Mouse (Mus musculus): Measurements from ENCODE around the gene Tubgcp2.

DNA sequence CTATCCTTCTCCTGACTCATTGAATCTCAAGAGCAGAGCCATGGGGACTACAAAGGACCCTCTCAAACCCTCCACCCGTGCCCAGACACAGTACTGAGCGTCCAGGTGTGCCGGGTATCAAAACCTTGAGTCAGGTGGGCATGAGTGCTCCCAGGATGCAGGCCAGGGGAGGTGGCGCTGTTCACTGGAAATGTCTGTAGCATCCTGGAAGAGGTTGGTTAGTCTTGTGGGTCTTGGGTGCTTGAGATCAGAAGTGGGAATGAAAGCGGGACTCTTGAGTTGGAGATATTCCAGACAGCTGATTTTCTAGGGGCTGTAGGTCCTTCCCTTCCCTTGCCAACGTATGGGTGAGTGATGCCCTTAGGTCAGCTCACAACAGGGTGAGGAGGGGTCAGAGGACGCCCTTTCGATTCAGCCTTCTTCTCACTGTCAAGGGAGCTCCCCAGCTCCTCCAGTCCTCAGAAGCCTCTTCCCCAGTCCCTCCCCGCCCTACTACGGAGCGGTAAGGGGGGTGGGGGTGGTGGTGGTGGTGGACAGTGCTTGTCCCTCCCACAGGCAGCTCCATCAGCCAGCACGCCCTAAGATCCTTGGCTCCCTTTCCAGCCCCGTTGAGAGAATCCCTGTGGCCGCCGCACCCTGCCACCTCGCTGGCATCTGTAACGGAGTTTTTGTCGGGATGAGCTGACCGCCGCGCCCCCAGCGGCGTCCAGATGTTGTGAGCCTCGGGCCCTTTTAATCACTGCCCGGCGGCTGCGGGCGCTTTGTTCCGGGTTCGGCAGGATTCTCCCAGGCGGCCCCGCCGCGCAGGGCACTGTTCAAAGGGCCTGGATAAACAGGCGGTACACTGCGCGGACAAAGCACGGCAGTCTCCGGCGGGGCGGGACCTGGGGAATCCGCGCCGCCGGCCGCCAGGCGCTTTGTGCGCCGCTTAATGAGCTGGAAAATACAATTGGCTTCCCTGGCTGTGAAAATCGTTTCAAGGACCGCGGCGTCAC, 21.2 kb upstream of the Tubgcp2 start:
- TF ChIP-seq CTCF (IDR thresholded peaks at IDR 0.05 in 2 of 3, conservative IDR thresholded peaks at IDR 0.05 in 1 of 3; ENCODE audit: control insufficient read depth in 1 of 3, insufficient read depth in 1 of 3, low read depth in 2 of 3, low read length in 3 of 3, poor library complexity in 1 of 3, severe bottlenecking in 1 of 3) = no peak
- no peak for TF ChIP-seq EP300 (IDR thresholded peaks at IDR 0.05; ENCODE audit: low read depth in 1 of 2, low read length in 2 of 2)
